Mouse (Mus musculus) heart, embryonic 14.5 days (tissue): ENCODE measurements around the gene Slc5a1. TPM values are rescaled to one million over a fixed set of nuclear protein-coding genes. Genes with fewer than 3 reads are reported as not detected.

Experiments used
- ATAC-seq: fragments of 200-750 bp; cut with Nextera tagmentation; 2 replicates; pipeline ENCODE4 v1.8.0; 2017; ENCODE audit warnings: low read depth, moderate TSS enrichment; ENCODE audit not compliant: insufficient number of reproducible peaks, insufficient read depth, low FRiP score
- H3K27ac ChIP-seq, 2 experiments: fragments of 200-500 bp in 1 of 2; fragments of 300-500 bp in 1 of 2; sonication (generic) in 1 of 2; replicated peaks in 1 of 2; 2 replicates each; pipeline ENCODE4 v1.5.1; 2012 to 2014; ENCODE audit warnings: low read depth in 2 of 2, low read length in 2 of 2, control low read depth in 1 of 2, mild to moderate bottlenecking in 1 of 2, mixed read lengths in 1 of 2; ENCODE audit not compliant: control insufficient read depth in 1 of 2, insufficient read depth in 1 of 2
- H3K27me3 ChIP-seq: fragments of 300-500 bp; sonication (generic); 2 replicates; pipeline ENCODE4 v1.6.1; 2014; ENCODE audit warnings: mild to moderate bottlenecking, low read length, control low read depth; ENCODE audit not compliant: control insufficient read depth, insufficient read depth
- H3K36me3 ChIP-seq: fragments of 300-500 bp; sonication (generic); 2 replicates; pipeline ENCODE4 v1.6.1; 2014; ENCODE audit warnings: mild to moderate bottlenecking, control low read depth, low read length, mixed read lengths; ENCODE audit not compliant: control insufficient read depth, insufficient read depth
- H3K4me1 ChIP-seq, 2 experiments: fragments of 200-500 bp in 1 of 2; fragments of 300-500 bp in 1 of 2; sonication (generic) in 1 of 2; 2 replicates each; pipeline ENCODE4 v1.6.1; 2012 to 2014; ENCODE audit warnings: low read length in 2 of 2, control low read depth in 1 of 2, mixed read lengths in 1 of 2; ENCODE audit not compliant: control insufficient read depth in 2 of 2, insufficient read depth in 2 of 2
- H3K4me2 ChIP-seq: fragments of 300-500 bp; sonication (generic); 2 replicates; pipeline ENCODE4 v1.6.1; 2014; ENCODE audit warnings: mild to moderate bottlenecking, low read length
- H3K4me3 ChIP-seq, 2 experiments: fragments of 200-500 bp in 1 of 2; fragments of 300-500 bp in 1 of 2; sonication (generic) in 1 of 2; 2 replicates each; pipeline ENCODE4 v1.5.1; 2012 to 2014; ENCODE audit warnings: low read length in 2 of 2, mild to moderate bottlenecking in 2 of 2, control low read depth in 1 of 2, low read depth in 1 of 2, moderate library complexity in 1 of 2; ENCODE audit not compliant: control insufficient read depth in 1 of 2, insufficient read depth in 1 of 2
- H3K9ac ChIP-seq: fragments of 300-500 bp; sonication (generic); 2 replicates; pipeline ENCODE4 v1.6.1; 2014; ENCODE audit warnings: mild to moderate bottlenecking, low read length
- H3K9me3 ChIP-seq: fragments of 300-500 bp; sonication (generic); 2 replicates; pipeline ENCODE4 v1.6.1; 2016; ENCODE audit warnings: low read length, control low read depth; ENCODE audit not compliant: control insufficient read depth
- WGBS: fragments of 180-500 bp; shearing (Covaris S2); extraction: QIAGEN DNeasy Blood & Tissue Kit; methylation state at CpG from one replicate; pipeline ENCODE4 v1.1.7; 2014; 5-methylcytosine and 5-hydroxymethylcytosine counted together
- polyA plus RNA-seq: library from polyadenylated mRNA; unstranded; fragments of >200 nt; fragmentation: Nextera tagmentation; extraction: Ambion mirVana; gene quantifications from 2 replicates; pipeline ENCODE4 v1.2.1, GENCODE M21; 2014

Slc5a1 gene
- polyA plus RNA-seq, 1 experiment from 2014 or later = not detected

- no peaks in the 10 kb centered on the region for H3K27me3 ChIP-seq
- WGBS = 79% methylated on average over 4 of the region's 4 CpGs
- ATAC-seq = no peak
- no peak overlapping the region for H3K4me2 ChIP-seq
- H3K4me1 ChIP-seq = no peaks in the 10 kb centered on the region
- H3K4me3 ChIP-seq = no peak overlapping the region
- H3K36me3 ChIP-seq = no peaks in the 10 kb centered on the region
- H3K9ac ChIP-seq = no peak overlapping the region
- H3K27ac ChIP-seq = no peak overlapping the region
- H3K9me3 ChIP-seq = no peaks in the 10 kb centered on the region
Observed at GRCm38 (mm10) chr5:33095315-33095714, 8.7 kb upstream of the Slc5a1 start.

DNA sequence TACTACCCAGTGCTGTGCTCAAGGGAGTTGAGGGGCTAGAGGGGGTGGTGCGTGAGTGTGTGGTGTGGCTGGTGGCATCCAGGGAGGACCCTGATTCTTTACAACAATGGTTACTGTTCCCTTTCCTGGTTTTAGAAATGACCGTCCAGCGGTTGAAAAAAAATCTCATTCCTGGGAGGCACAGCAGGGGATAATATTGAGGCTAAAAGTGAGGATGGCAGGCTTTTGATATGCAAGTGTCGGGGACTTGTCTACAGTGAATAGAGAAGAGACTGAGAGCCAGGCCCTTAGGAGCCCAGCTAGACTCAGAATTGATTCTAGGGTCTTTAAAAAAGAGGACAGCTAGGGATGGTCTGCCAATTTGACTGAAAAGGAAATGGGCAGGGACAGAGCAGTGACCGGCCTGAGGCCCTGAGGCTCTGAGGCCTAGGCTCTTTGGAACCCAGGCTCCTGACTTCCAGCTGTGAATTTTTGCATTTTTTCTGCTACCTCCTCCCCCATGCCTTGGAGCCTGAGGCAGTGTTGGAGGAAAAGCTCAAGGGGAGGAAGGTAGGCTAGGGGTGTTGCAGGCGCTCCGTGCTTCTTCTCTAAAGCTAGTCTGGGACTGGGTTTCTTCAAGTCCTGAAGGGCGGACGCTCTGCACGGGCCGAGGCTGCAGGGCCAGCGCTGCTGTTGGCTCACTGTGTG, 1.5 kb upstream of the Slc5a1 start:
- H3K4me3 ChIP-seq = no peak overlapping the region
- 42% methylated on average over 12 of the region's 12 CpGs for WGBS
- H3K36me3 ChIP-seq = no peaks in the 10 kb centered on the region
- H3K9me3 ChIP-seq = no peaks in the 10 kb centered on the region
- H3K4me1 ChIP-seq = no peaks in the 10 kb centered on the region
- H3K9ac ChIP-seq = no peak overlapping the region
- ATAC-seq = no peak
- no peak overlapping the region for H3K4me2 ChIP-seq
- no peak overlapping the region for H3K27ac ChIP-seq
- peaks cover 45% of the 10 kb centered on the region for H3K27me3 ChIP-seq

DNA sequence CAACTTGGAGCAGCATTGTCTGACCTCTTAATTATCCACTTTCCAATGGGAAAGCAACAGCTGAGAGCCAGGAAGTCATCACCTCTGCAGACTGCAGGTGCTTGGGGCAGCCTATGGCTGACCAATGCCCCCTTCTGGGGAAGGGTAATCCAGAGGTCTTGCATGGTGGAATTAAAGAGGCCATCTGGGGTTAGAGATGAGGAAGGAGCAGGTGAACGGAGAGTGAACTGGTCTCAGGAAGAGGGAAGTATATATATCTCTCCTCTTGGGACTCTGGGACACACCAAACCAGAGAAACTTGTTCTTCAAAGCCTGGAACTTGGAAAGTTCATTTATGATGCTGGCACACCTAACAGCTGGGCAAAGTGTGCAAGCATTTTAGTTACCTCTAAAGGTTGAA, 857 bp downstream of the Slc5a1 start:
- no peak overlapping the region for H3K27ac ChIP-seq
- H3K27me3 ChIP-seq = peaks cover 45% of the 10 kb centered on the region
- ATAC-seq = no peak
- no peaks in the 10 kb centered on the region for H3K36me3 ChIP-seq
- H3K9ac ChIP-seq = no peak overlapping the region
- H3K4me3 ChIP-seq = no peak overlapping the region
- WGBS = 69% methylated on average over 1 of the region's 1 CpGs
- no peaks in the 10 kb centered on the region for H3K9me3 ChIP-seq
- no peak overlapping the region for H3K4me2 ChIP-seq
- no peaks in the 10 kb centered on the region for H3K4me1 ChIP-seq

DNA sequence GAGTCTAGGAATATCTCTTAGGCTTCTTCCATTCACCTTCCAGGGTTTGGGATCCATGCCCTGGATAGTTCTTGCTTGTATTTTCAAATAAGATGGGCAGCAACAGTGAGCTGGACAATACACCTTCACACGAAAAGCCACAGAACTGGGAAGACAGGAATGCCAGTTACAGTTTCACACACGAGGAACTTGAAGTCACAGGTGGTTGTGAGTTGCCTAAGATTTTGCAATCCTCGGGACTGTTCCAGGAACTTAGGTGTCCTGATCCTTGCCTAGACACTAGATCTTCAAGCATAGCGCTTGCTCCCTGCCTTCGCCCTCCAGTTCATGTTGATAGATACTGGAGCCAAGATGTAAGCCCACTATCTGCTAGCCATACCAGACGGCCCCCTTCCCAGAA, 1.6 kb downstream of the Slc5a1 start:
- Histone ChIP-seq H3K4me2 (no peak overlapping the region), H3K4me3 (no peak overlapping the region), H3K27ac (no peak overlapping the region), H3K36me3 (no peaks in the 10 kb centered on the region), H3K4me1 (no peaks in the 10 kb centered on the region), H3K9ac (no peak overlapping the region), H3K27me3 (peaks cover 45% of the 10 kb centered on the region), H3K9me3 (no peaks in the 10 kb centered on the region)
- no peak for ATAC-seq
- WGBS = 70% methylated on average over 6 of the region's 6 CpGs

DNA sequence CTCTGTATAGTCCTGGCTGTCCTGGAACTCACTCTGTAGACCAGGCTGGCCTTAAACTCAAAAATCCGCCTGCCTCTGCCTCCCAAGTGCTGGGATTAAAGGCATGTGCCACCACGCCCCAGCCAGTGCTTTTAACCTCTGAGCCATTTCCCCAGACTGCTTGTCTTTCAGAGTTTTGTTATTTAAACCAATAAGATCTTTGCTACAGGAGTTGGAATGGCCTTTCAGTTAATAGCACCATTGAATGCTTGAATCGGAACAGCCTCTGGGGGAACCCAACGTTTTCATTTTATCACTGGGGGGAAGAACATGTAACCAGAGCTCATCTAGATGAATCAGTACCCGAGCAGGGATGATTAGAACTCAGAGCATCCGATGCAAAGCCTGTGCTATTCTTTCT, 3.0 kb downstream of the Slc5a1 start:
- H3K36me3 ChIP-seq = no peaks in the 10 kb centered on the region
- H3K9ac ChIP-seq = no peak overlapping the region
- H3K4me2 ChIP-seq = no peak overlapping the region
- no peaks in the 10 kb centered on the region for H3K9me3 ChIP-seq
- ATAC-seq = no peak
- H3K27me3 ChIP-seq = peaks cover 45% of the 10 kb centered on the region
- H3K4me1 ChIP-seq = no peaks in the 10 kb centered on the region
- WGBS = 66% methylated on average over 6 of the region's 6 CpGs
- no peak overlapping the region for H3K27ac ChIP-seq
- H3K4me3 ChIP-seq = no peak overlapping the region

DNA sequence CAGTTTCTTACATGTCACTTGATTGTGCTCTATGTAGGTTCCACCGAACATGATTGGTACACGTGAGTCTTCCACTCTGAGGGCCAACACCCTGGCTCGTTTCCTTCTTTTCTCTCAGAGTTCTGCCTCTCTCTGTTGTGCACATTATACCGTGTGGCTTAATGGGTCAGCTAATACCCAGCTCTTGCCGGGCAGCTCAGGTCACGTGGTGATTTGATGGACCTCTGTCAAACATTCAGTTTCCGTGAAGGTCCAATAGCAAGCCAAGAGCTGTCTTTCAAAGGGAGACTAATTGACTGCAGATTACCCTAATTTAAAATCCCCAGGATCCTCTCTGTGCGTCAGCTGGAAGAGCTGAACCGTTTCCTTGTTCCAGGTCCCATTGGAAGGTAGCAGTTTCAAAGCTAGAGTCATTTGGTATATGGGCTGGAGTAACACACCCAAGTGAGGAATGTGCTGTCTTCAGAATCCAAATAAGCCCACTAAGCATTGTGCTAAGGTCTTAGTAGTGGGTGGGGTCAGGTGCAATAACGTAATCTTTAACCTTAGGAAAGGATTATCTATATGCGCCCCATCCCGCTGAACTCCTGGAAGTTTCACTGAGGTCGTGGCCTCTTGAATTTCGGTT, 3.9 kb downstream of the Slc5a1 start:
- Histone ChIP-seq H3K9ac (no peak overlapping the region), H3K27me3 (peaks cover 36% of the 10 kb centered on the region), H3K4me3 (no peak overlapping the region), H3K36me3 (no peaks in the 10 kb centered on the region), H3K9me3 (no peaks in the 10 kb centered on the region), H3K4me2 (no peak overlapping the region), H3K4me1 (no peaks in the 10 kb centered on the region), H3K27ac (no peak overlapping the region)
- 78% methylated on average over 14 of the region's 14 CpGs for WGBS
- no peak for ATAC-seq

DNA sequence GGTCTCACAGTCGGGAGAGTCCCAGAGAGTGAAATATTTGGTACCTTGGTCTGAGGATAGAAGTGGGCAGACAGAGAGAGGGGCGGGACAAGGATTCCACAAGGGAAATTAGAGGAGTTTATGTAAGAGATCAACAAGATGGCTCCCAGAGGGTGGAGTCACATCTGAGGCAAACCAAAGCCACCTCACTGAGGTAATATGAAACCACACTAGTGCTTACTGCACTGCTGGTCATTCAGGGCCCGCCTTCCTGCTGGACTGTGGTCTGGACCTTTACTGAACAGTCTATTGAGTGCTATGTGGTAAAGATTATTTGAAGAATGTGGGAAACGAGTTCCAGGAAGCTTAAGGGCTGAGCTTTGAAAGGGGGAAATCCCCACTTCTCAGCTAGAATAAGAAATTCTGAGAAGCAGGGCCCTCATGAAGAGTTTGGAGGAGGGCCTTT, 17.9 kb downstream of the Slc5a1 start:
- no peak overlapping the region for H3K9ac ChIP-seq
- no peak for ATAC-seq
- H3K36me3 ChIP-seq = no peaks in the 10 kb centered on the region
- no peaks in the 10 kb centered on the region for H3K9me3 ChIP-seq
- H3K4me2 ChIP-seq = no peak overlapping the region
- H3K4me3 ChIP-seq = no peak overlapping the region
- no peaks in the 10 kb centered on the region for H3K27me3 ChIP-seq
- WGBS = 59% methylated on average over 4 of the region's 4 CpGs
- no peaks in the 10 kb centered on the region for H3K4me1 ChIP-seq
- H3K27ac ChIP-seq = no peak overlapping the region

DNA sequence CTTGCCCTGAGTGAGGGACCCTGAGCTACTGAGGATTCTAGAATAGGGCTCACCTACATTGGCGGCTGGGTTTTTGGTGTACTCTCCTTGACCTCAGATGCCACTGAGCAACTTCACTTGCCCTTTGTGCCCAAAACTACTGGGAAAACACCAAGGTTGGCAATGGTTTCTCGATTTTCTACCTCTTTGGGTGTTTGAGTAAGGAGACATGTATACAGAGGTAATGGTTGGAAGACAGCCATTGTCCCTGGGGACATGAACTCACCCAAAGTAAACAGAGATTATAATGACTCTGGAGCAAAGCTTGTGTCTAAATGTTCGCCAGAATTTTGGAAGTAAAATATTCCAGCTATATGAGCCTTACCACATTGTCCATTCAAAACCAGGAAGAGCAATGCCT, 19.6 kb downstream of the Slc5a1 start:
- no peaks in the 10 kb centered on the region for H3K4me1 ChIP-seq
- no peak overlapping the region for H3K27ac ChIP-seq
- no peaks in the 10 kb centered on the region for H3K36me3 ChIP-seq
- no peaks in the 10 kb centered on the region for H3K9me3 ChIP-seq
- no peaks in the 10 kb centered on the region for H3K27me3 ChIP-seq
- no peak overlapping the region for H3K9ac ChIP-seq
- H3K4me2 ChIP-seq = no peak overlapping the region
- 74% methylated on average over 3 of the region's 3 CpGs for WGBS
- ATAC-seq = no peak
- no peak overlapping the region for H3K4me3 ChIP-seq
